Mouse (Mus musculus) embryonic fibroblast, embryonic 13.5 days (primary cell): ENCODE measurements around the gene Pde4c.

Experiments used
- CTCF ChIP-seq: IDR thresholded peaks from 2 replicates; pipeline ENCODE4 v1.5.1; 2011; ENCODE audit warnings: mild to moderate bottlenecking, control low read depth, low read length, moderate library complexity, borderline replicate concordance; ENCODE audit not compliant: insufficient read depth
- POLR2A ChIP-seq: IDR thresholded peaks from 2 replicates; pipeline ENCODE4 v1.6.1; 2011; ENCODE audit warnings: low read depth, mild to moderate bottlenecking, control low read depth, low read length, moderate library complexity

DNA sequence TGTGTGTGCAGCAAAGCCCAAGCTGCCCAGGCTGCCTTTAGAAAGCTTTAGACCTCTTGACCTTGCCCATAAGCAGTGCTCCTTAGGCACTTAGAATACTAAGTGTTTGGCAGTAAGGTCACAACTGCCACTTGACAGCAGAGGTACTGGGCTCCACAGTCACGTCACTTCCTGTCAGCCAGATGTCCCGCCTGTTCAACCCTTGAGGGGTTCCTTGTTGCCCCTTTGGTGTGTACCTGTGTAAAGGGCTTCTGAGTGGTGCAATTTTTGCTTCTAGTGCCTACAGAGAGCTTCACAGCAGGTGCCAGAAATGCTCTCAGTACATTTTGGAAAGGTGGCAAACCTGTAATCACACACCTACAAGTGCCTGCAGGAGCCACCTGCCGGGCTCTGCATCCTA is 14.7 kb downstream of the Pde4c start:
- TF ChIP-seq CTCF (no peak), POLR2A (no peak)
